In the genomic region with DNA sequence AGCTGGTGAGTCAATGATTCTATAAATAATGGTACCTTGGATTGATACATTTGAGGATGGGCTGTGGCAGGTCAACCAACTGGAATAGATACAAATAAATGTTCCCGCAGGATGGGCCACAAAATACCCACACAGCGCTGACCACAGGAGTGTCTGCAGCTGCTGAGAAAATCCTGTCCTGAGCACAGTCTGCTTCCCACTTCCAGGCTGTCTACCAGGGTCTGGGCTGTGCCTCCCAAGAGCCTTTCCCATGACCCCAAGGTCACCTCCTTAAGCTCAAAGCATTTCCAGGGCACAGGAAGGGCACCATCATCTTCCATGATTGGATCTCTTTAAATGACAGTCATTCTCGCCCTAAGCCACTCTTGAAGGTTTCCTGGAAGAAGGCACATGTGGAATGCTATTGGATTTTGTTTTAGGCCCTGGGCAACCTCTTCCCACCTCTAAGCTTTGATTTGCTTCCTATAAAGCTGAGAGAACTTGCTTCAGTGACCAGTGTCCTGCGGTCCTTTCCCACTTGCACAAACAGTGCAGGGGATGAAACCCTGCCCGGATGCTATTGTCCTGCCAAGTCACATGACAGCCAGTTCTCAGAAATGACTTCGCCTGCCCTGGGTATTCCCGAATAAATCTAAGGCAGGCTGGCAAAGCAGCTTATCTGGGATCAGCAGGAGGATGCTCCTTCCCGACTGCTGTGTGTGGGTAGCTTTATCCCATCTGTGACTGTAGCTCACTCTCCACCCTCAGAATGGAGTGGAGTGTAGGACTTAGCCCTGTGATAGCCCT, we compare ENCODE assay signal across 11 mouse cellular contexts. TPM values are rescaled to one million over a fixed set of nuclear protein-coding genes. Genes with fewer than 3 reads are reported as not detected.
DNase-seq lines count a peak whose midpoint lies in the region; ATAC-seq and TF ChIP-seq lines count a peak whose summit lies in the region.
"Had no signal": no experiment of that assay in that cellular context is flagged by ENCODE, and none has a peak within 500 bp of the region (broad histone marks: within the 10 kb centered on the region; RNA-seq: fewer than 3 reads in every experiment).

No protein-coding gene starts in this region.

- intact Hi-C loops in heart, postnatal 25 days (cut with DNase I) = no loop called here
- intact Hi-C loops in gastrocnemius, adult 2 months (cut with DNase I) = loop anchor here (10.0 kb wide), 1 partner anchor 92 kb away; no protein-coding TSS in a partner anchor

- no peaks in the 10 kb centered on the region for H3K27me3 ChIP-seq in intestine, embryonic 15.5 days (replicated peaks)
- H3K27me3 ChIP-seq: CH12.LX; hindbrain, embryonic 15.5 days; lung, embryonic 15.5 days had no signal

- H3K9me3 ChIP-seq in intestine, embryonic 15.5 days = no peaks in the 10 kb centered on the region
- H3K9me3 ChIP-seq: hindbrain, embryonic 15.5 days; lung, embryonic 15.5 days had no signal

- no peak for ATAC-seq in intestine, embryonic 15.5 days

- WGBS in intestine, embryonic 15.5 days = 53% methylated on average over 8 of the region's 8 CpGs

- DNase-seq in heart, adult 11 months = peak; percentile 93
- no peak for DNase-seq in heart, postnatal 25 days (ENCODE audit: low spot score)
- DNase-seq in adrenal gland, postnatal 25 days = peak; percentile 22
- peak; percentile 67 for DNase-seq in gastrocnemius, adult 2 months
- peak; percentile 37 to 52 for DNase-seq in kidney, postnatal 36 days
- no peak for DNase-seq in urinary bladder, postnatal 25 days (ENCODE audit: low spot score)
- DNase-seq in spleen, postnatal 14 days (ENCODE audit: low spot score in 2 of 2) = no peak

- H3K4me1 ChIP-seq in intestine, embryonic 15.5 days (replicated peaks) = no peaks in the 10 kb centered on the region
- H3K4me1 ChIP-seq: lung, embryonic 15.5 days had no signal

- H3K4me3 ChIP-seq in gastrocnemius, adult 2 months = no peak overlapping the region
- H3K4me3 ChIP-seq in intestine, embryonic 15.5 days (replicated peaks) = no peak overlapping the region
- H3K4me3 ChIP-seq: hindbrain, embryonic 15.5 days; lung, embryonic 15.5 days had no signal

- H3K9ac ChIP-seq in intestine, embryonic 15.5 days = no peak overlapping the region
- H3K9ac ChIP-seq: hindbrain, embryonic 15.5 days; lung, embryonic 15.5 days had no signal

- no peak for TF ChIP-seq CTCF in gastrocnemius, adult 2 months (IDR thresholded peaks at IDR 0.05)

- H3K36me3 ChIP-seq in intestine, embryonic 15.5 days = no peaks in the 10 kb centered on the region
- H3K36me3 ChIP-seq: lung, embryonic 15.5 days had no signal

- H3K27ac ChIP-seq in gastrocnemius, adult 2 months = peak overlapping the region; percentile 49; the same call in 1 of the 2 replicates
- no peak overlapping the region for H3K27ac ChIP-seq in intestine, embryonic 15.5 days
- H3K27ac ChIP-seq: hindbrain, embryonic 15.5 days; lung, embryonic 15.5 days had no signal

- H3K4me2 ChIP-seq in intestine, embryonic 15.5 days (replicated peaks) = no peak overlapping the region
- H3K4me2 ChIP-seq: hindbrain, embryonic 15.5 days; lung, embryonic 15.5 days had no signal

RNA-seq across cellular contexts. Expression of a gene that starts 38.4 kb away (rescaled TPM):
- under 1 TPM; 0.39 to 0.42 TPM for total RNA-seq in heart, postnatal 25 days (2021)
- 15.2 and 18.2 TPM in 2 replicates for total RNA-seq in adrenal gland, postnatal 25 days (2021)
- 1 to 10 TPM; 3.0 to 3.4 TPM for total RNA-seq in gastrocnemius, adult 2 months (2021)
- 0.94 and 1.00 TPM in 2 replicates for polyA plus RNA-seq in intestine, embryonic 15.5 days (2015; fragmentation: Nextera tagmentation; extraction: Ambion mirVana)

Comparison
In these comparisons a context has a peak if more than half of its experiments do, and no peak if none do; other contexts are left out.
1. DNase-seq: peak in heart, adult 11 months (single experiment), adrenal gland, postnatal 25 days (single experiment), gastrocnemius, adult 2 months (single experiment) and kidney, postnatal 36 days (2 of 2); none in heart, postnatal 25 days (single experiment), urinary bladder, postnatal 25 days (single experiment) and spleen, postnatal 14 days (0 of 2).